Mouse (Mus musculus) Patski (cell line): Measurements from ENCODE around the gene Mob3a. TPM values are rescaled to one million over a fixed set of nuclear protein-coding genes. Genes with fewer than 3 reads are reported as not detected.

Experiments
- ATAC-seq: fragments of 100-300 bp; one replicate; pipeline ENCODE4 v1.8.0; 2021
- CTCF ChIA-PET: fragments of 350-600 bp; sonication (Branson Sonifier 250); formaldehyde crosslinking; loops from one replicate; lab custom pipeline; 2022; ENCODE audit warnings: inconsistent platforms; lab: Charles Lee
- POLR2A ChIA-PET: fragments of 350-600 bp; sonication (Branson Sonifier 250); formaldehyde crosslinking; loops from one replicate; lab custom pipeline; 2022; ENCODE audit warnings: antibody characterized with exemption, inconsistent platforms; lab: Charles Lee
- DNase-seq: peaks from one replicate; pipeline ENCODE4 v3.0.0-alpha.2; 2011; ENCODE audit warnings: low read depth, low spot score
- H3K27me3 ChIP-seq: fragments of 371-371 bp; one replicate; pipeline ENCODE4 v1.5.1; 2021
- CTCF ChIP-seq: fragments of 100-300 bp; IDR thresholded peaks from one replicate; pipeline ENCODE4 v1.5.1; 2021
- in situ Hi-C: fragments of 300-500 bp; cut with MboI; formaldehyde crosslinking; loops from 3 replicates; pipeline ENCODE4 v1.11.1; 2018; ENCODE audit warnings: low pct_unique_long_range_greater_than_20kb, mixed read lengths
- polyA plus RNA-seq: library from polyadenylated mRNA; unstranded; gene quantifications from one replicate; pipeline ENCODE4 v1.2.3, GENCODE M21; 2021

The Mob3a gene
- 15.9 TPM for polyA plus RNA-seq

- DNase-seq (peak; percentile 98), ATAC-seq (peak; percentile 91)
- POLR2A ChIA-PET = interaction anchor here (1.1 kb wide), 1 partner anchor 12 kb away, joined by 3 read pairs; no protein-coding TSS in a partner anchor
- CTCF ChIA-PET = no interaction called here
- H3K27me3 ChIP-seq = no peaks in the 10 kb centered on the region
- in situ Hi-C loops = no loop called here
- TF ChIP-seq CTCF = no peak
These were observed at the start of gene Mob3a, which contains the start of gene Izumo4 for GRCm38 (mm10) chr10:80701721-80702535. Gene Mob3a (minus strand): TSS chr10:80701977. Gene Izumo4 (plus strand): TSS chr10:80702184.

GRCm38 (mm10) chr10:80751188-80751832 is 49.5 kb upstream of the Mob3a start:
- DNase-seq (peak; percentile 89), ATAC-seq (peak; percentile 48)
- ChIA-PET CTCF (interaction anchor here (0.6 to 2.9 kb wide), 6 partner anchors 12 to 54 kb away, joined by 3 to 12 read pairs (median 4); no protein-coding TSS in a partner anchor), POLR2A (interaction anchor here (1.0 to 1.5 kb wide), 2 partner anchors 15 to 24 kb away, joined by 3 to 4 read pairs; no protein-coding TSS in a partner anchor)
- no peaks in the 10 kb centered on the region for H3K27me3 ChIP-seq
- TF ChIP-seq CTCF = no peak
- in situ Hi-C loops = no loop called here

- no peak for TF ChIP-seq CTCF
- ChIA-PET POLR2A (interaction anchor here (1.2 kb wide), 1 partner anchor 29 kb away, joined by 3 read pairs; no protein-coding TSS in a partner anchor), CTCF (interaction anchor here (0.8 to 3.5 kb wide), 8 partner anchors 9 to 130 kb away, joined by 3 to 28 read pairs (median 4); no protein-coding TSS in a partner anchor)
- H3K27me3 ChIP-seq = no peaks in the 10 kb centered on the region
- no peak for DNase-seq
- in situ Hi-C loops = loop anchor here (5.0 kb wide), 4 partner anchors 49 to 244 kb away; partner anchors contain the start of genes Plekhj1 and Sf3a2
- ATAC-seq = no peak
These were observed 46.8 kb upstream of the Mob3a start for GRCm38 (mm10) chr10:80748609-80749008.

- CTCF ChIA-PET = interaction anchor here (0.6 to 3.5 kb wide), 9 partner anchors 9 to 131 kb away, joined by 3 to 28 read pairs (median 5); no protein-coding TSS in a partner anchor
- DNase-seq (no peak), ATAC-seq (no peak)
- POLR2A ChIA-PET = interaction anchor here (0.5 to 1.4 kb wide), 2 partner anchors 71 to 251 kb away, joined by 3 to 4 read pairs; no protein-coding TSS in a partner anchor
- H3K27me3 ChIP-seq = no peaks in the 10 kb centered on the region
- in situ Hi-C loops = loop anchor here (5.0 kb wide), 4 partner anchors 50 to 245 kb away; partner anchors contain the start of genes Plekhj1 and Sf3a2
- TF ChIP-seq CTCF = no peak
These were observed 45.6 kb upstream of the Mob3a start for GRCm38 (mm10) chr10:80747410-80747809.

- POLR2A ChIA-PET = no interaction called here
- DNase-seq (no peak), ATAC-seq (no peak)
- no peaks in the 10 kb centered on the region for H3K27me3 ChIP-seq
- in situ Hi-C loops = no loop called here
- CTCF ChIA-PET = interaction anchor here (1.2 kb wide), 1 partner anchor 70 kb away, joined by 3 read pairs; no protein-coding TSS in a partner anchor
- TF ChIP-seq CTCF = no peak
These were observed 42.5 kb upstream of the Mob3a start for GRCm38 (mm10) chr10:80744262-80744661.

GRCm38 (mm10) chr10:80742180-80742978 is 40.6 kb upstream of the Mob3a start, which contains the start of gene Ap3d1:
Gene Ap3d1 (minus strand): TSS chr10:80742264.
- no peaks in the 10 kb centered on the region for H3K27me3 ChIP-seq
- ATAC-seq (peak; percentile 95), DNase-seq (peak; percentile 98)
- in situ Hi-C loops = no loop called here
- TF ChIP-seq CTCF = no peak
- ChIA-PET POLR2A (interaction anchor here (1.2 to 1.8 kb wide), 3 partner anchors 19 to 26 kb away, joined by 3 to 4 read pairs (median 3); no protein-coding TSS in a partner anchor), CTCF (interaction anchor here (0.7 to 1.3 kb wide), 2 partner anchors 177 to 181 kb away, joined by 3 read pairs; no protein-coding TSS in a partner anchor)

GRCm38 (mm10) chr10:80741634-80742179 is 39.9 kb upstream of the Mob3a start:
- POLR2A ChIA-PET = interaction anchor here (1.2 to 1.8 kb wide), 3 partner anchors 18 to 25 kb away, joined by 3 to 4 read pairs (median 3); no protein-coding TSS in a partner anchor
- no peak for DNase-seq

GRCm38 (mm10) chr10:80741146-80741545 is 39.4 kb upstream of the Mob3a start:
- POLR2A ChIA-PET = interaction anchor here (1.2 to 1.8 kb wide), 3 partner anchors 18 to 24 kb away, joined by 3 to 4 read pairs (median 3); no protein-coding TSS in a partner anchor
- no peak for TF ChIP-seq CTCF
- in situ Hi-C loops = no loop called here
- CTCF ChIA-PET = interaction anchor here (1.2 to 1.5 kb wide), 2 partner anchors 29 to 33 kb away, joined by 3 to 4 read pairs; no protein-coding TSS in a partner anchor
- no peak for DNase-seq
- no peaks in the 10 kb centered on the region for H3K27me3 ChIP-seq
- ATAC-seq = no peak

More at GRCm38 (mm10) chr10:80741634-80742179, 39.9 kb upstream of the Mob3a start:
- in situ Hi-C loops = no loop called here
- CTCF ChIA-PET = interaction anchor here (1.2 to 1.5 kb wide), 3 partner anchors 29 to 176 kb away, joined by 3 to 4 read pairs (median 3); no protein-coding TSS in a partner anchor
- TF ChIP-seq CTCF = no peak
- no peaks in the 10 kb centered on the region for H3K27me3 ChIP-seq
- ATAC-seq = no peak
